Mouse (Mus musculus) hindbrain, embryonic 12.5 days (tissue): ENCODE data around the gene Atp4b. TPM values are rescaled to one million over a fixed set of nuclear protein-coding genes. Genes with fewer than 3 reads are reported as not detected.
"Not testable (repeated sequence)": the region's sequence is repeated elsewhere in the genome, so short reads cannot be mapped to it uniquely, and the experiment has no call there.

Experiments
- ATAC-seq: fragments of 200-750 bp; cut with Nextera tagmentation; 2 replicates; pipeline ENCODE4 v1.8.0; 2017; ENCODE audit warnings: moderate TSS enrichment; ENCODE audit not compliant: low FRiP score
- H3K27ac ChIP-seq: fragments of 300-500 bp; sonication (generic); 2 replicates; pipeline ENCODE4 v1.5.1; 2016; ENCODE audit warnings: mild to moderate bottlenecking
- H3K27me3 ChIP-seq: fragments of 300-500 bp; sonication (generic); 2 replicates; pipeline ENCODE4 v1.6.1; 2016; ENCODE audit warnings: mild to moderate bottlenecking
- H3K36me3 ChIP-seq: fragments of 300-500 bp; sonication (generic); 2 replicates; pipeline ENCODE4 v1.6.1; 2016; ENCODE audit warnings: mild to moderate bottlenecking
- H3K4me1 ChIP-seq: fragments of 300-500 bp; sonication (generic); 2 replicates; pipeline ENCODE4 v1.6.1; 2016
- H3K4me2 ChIP-seq: fragments of 300-500 bp; sonication (generic); replicated peaks from 2 replicates; pipeline ENCODE4 v1.6.1; 2016; ENCODE audit warnings: mild to moderate bottlenecking
- H3K4me3 ChIP-seq: fragments of 300-500 bp; sonication (generic); 2 replicates; pipeline ENCODE4 v1.5.1; 2016; ENCODE audit warnings: mild to moderate bottlenecking
- H3K9ac ChIP-seq: fragments of 300-500 bp; sonication (generic); 2 replicates; pipeline ENCODE4 v1.6.1; 2016; ENCODE audit warnings: mild to moderate bottlenecking, moderate library complexity
- H3K9me3 ChIP-seq: fragments of 300-500 bp; sonication (generic); replicated peaks from 2 replicates; pipeline ENCODE4 v1.6.1; 2016; ENCODE audit warnings: mild to moderate bottlenecking
- WGBS: fragments of 180-500 bp; shearing (Covaris S2); methylation state at CpG from one replicate; pipeline ENCODE4 v1.1.7; 2016; 5-methylcytosine and 5-hydroxymethylcytosine counted together
- polyA plus RNA-seq: library from polyadenylated mRNA; unstranded; fragments of >200 nt; fragmentation: Nextera tagmentation; extraction: Ambion mirVana; gene quantifications from 2 replicates; pipeline ENCODE4 v1.2.1, GENCODE M21; 2016

The Atp4b gene
- polyA plus RNA-seq, 1 experiment from 2014 or later, result not detected

- Histone ChIP-seq H3K4me1 (peaks cover 14% of the 10 kb centered on the region), H3K27me3 (no peaks in the 10 kb centered on the region), H3K4me3 (peak overlapping the region; percentile 100), H3K9me3 (no peaks in the 10 kb centered on the region), H3K27ac (no peak overlapping the region), H3K36me3 (peaks cover 35% of the 10 kb centered on the region), H3K9ac (peak overlapping the region; percentile 99), H3K4me2 (peak overlapping the region; percentile 87)
- 4% methylated on average over 11 of the region's 11 CpGs for WGBS
- no peak for ATAC-seq
Measured at GRCm38 (mm10) chr8:13339646-13339990, 57.0 kb downstream of the Atp4b start.

GRCm38 (mm10) chr8:13338901-13339645, 57.6 kb downstream of the Atp4b start:
- H3K27me3 ChIP-seq, result no peaks in the 10 kb centered on the region
- H3K36me3 ChIP-seq, result peaks cover 30% of the 10 kb centered on the region
- under 1% methylated on average over 55 of the region's 70 CpGs for WGBS
- peaks cover 14% of the 10 kb centered on the region for H3K4me1 ChIP-seq
- H3K4me3 ChIP-seq, result peak overlapping the region; percentile 100
- H3K9ac ChIP-seq, result peak overlapping the region; percentile 99
- peak overlapping the region; percentile 87 for H3K4me2 ChIP-seq
- ATAC-seq, result peak; percentile 73
- H3K9me3 ChIP-seq, result no peaks in the 10 kb centered on the region
- peak overlapping the region; percentile 82 for H3K27ac ChIP-seq

DNA sequence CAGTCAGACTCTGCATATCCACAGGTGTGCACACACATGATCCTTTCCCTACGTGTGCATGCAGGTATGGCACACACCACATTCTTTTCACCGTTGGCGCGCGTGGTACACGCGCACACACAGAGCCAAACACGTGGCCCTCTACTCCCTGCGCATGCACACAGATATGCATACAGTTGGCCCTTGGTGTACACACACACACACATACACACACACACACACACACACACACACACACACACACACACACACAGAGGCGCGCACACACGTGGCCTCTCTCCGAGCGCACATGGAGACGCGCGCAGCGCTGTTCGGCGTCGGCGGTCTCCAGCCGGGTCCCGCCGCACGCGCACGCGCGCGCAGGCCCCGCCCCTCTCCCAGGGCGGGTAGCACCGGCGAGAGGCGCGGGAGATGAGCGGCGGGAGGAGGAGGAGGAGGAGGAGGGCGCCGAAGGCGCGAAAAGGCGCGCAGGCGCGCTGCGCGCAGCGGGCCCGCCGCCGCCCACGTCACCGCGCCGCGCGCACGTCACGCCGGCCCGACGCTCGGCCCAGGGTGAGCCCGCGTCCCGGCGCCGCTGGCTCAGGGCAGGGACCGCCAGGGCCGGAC, 58.3 kb downstream of the Atp4b start, which contains the start of gene Tfdp1:
Gene Tfdp1 (plus strand): TSS at position 497 of the 606 bp plus-strand sequence.
- Histone ChIP-seq H3K27me3 (no peaks in the 10 kb centered on the region), H3K9me3 (no peaks in the 10 kb centered on the region), H3K4me3 (peak within 1 kb of the TSS; percentile 100), H3K4me1 (peaks cover 14% of the 10 kb centered on the region), H3K27ac (peak within 1 kb of the TSS; percentile 82), H3K36me3 (peaks cover 22% of the 10 kb centered on the region), H3K4me2 (peak within 1 kb of the TSS; percentile 87), H3K9ac (peak within 1 kb of the TSS; percentile 99)
- 1% methylated on average over 42 of the region's 72 CpGs for WGBS
- ATAC-seq, result peak; percentile 97

DNA sequence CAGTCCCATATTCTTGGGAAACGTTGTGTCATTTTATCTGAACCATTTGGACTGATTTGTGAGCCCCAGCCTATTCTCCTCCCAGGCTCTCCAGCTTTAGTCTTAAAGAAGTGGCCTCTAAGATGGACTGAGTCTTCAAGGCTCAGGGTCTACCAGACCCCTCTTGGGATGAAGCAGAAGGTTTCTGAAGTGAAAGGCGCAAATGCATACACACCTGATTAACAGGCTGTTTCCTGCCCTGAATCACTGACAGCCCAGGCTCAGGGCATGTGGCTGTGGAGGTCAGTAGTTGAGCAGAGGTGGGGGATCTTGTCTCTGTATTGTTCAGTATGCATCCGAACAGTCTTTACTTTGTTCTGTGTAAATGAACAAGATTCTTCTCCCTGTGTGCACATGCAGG, 58.9 kb downstream of the Atp4b start:
- H3K36me3 ChIP-seq, result peaks cover 16% of the 10 kb centered on the region
- no peak overlapping the region for H3K27ac ChIP-seq
- 87% methylated on average over 3 of the region's 3 CpGs for WGBS
- H3K4me2 ChIP-seq, result peak overlapping the region; percentile 87
- H3K27me3 ChIP-seq, result no peaks in the 10 kb centered on the region
- H3K4me1 ChIP-seq, result peaks cover 14% of the 10 kb centered on the region
- 0 out of 2 replicates have a peak, but pooled peaks have one; percentile 2 for ATAC-seq
- H3K4me3 ChIP-seq, result peak overlapping the region; percentile 100; the same call in 1 of the 2 replicates
- H3K9ac ChIP-seq, result no peak overlapping the region
- H3K9me3 ChIP-seq, result no peaks in the 10 kb centered on the region

- H3K9me3 ChIP-seq, H3K27me3 ChIP-seq, H3K4me2 ChIP-seq, H3K9ac ChIP-seq, H3K27ac ChIP-seq, H3K4me3 ChIP-seq, ATAC-seq: not testable (repeated sequence)
- peaks cover 14% of the 10 kb centered on the region for H3K4me1 ChIP-seq
- H3K36me3 ChIP-seq, result peaks cover 12% of the 10 kb centered on the region
- WGBS, result 89% methylated on average over 6 of the region's 6 CpGs
Measured at GRCm38 (mm10) chr8:13337245-13337644, 59.4 kb downstream of the Atp4b start.

Other genes with a start within 250 kb of the Atp4b start
- 276 and 280 TPM in 2 replicates for gene Lamp1, start 237.7 kb downstream of the Atp4b start, polyA plus RNA-seq
- 9.2 and 10.8 TPM in 2 replicates for gene Grtp1, start 196.2 kb downstream of the Atp4b start, polyA plus RNA-seq
- 0.25 and 0.40 TPM in 2 replicates for gene Adprhl1, start 142.7 kb downstream of the Atp4b start, polyA plus RNA-seq
- 30.6 and 32.4 TPM in 2 replicates for gene Dcun1d2, start 108.7 kb downstream of the Atp4b start, polyA plus RNA-seq
- 49.5 and 59.4 TPM in 2 replicates for gene Tmco3, start 108.6 kb downstream of the Atp4b start, polyA plus RNA-seq
- gene Tfdp1, start 58.1 kb downstream of the Atp4b start, polyA plus RNA-seq, result 144 and 147 TPM in 2 replicates
- gene Grk1, start 8.3 kb upstream of the Atp4b start, polyA plus RNA-seq, result 0.03 TPM in 1 of 2 replicates, not detected in the other
- 0.52 TPM in 2 replicates for gene Tmem255b, start 38.4 kb upstream of the Atp4b start, polyA plus RNA-seq
- 20.8 and 22.7 TPM in 2 replicates for gene Gas6, start 97.7 kb upstream of the Atp4b start, polyA plus RNA-seq
- gene 1700029H14Rik, start 165.6 kb upstream of the Atp4b start, polyA plus RNA-seq, result not detected in 2 replicates